Mouse (Mus musculus) testis, adult 2 months (tissue): Measurements from ENCODE around the gene Srarp.

Source experiments
- CTCF ChIP-seq: fragments of 200-500 bp; IDR thresholded peaks from 2 replicates; pipeline ENCODE4 v1.5.1; 2012; ENCODE audit warnings: low read depth, mild to moderate bottlenecking, inconsistent platforms, low read length, moderate library complexity; ENCODE audit not compliant: control insufficient read depth, insufficient read depth, insufficient replicate concordance
- POLR2A ChIP-seq: fragments of 200-500 bp; IDR thresholded peaks from 2 replicates; pipeline ENCODE4 v1.6.1; 2012; ENCODE audit warnings: low read depth, mild to moderate bottlenecking, inconsistent platforms, low read length, moderate library complexity; ENCODE audit not compliant: control insufficient read depth

DNA sequence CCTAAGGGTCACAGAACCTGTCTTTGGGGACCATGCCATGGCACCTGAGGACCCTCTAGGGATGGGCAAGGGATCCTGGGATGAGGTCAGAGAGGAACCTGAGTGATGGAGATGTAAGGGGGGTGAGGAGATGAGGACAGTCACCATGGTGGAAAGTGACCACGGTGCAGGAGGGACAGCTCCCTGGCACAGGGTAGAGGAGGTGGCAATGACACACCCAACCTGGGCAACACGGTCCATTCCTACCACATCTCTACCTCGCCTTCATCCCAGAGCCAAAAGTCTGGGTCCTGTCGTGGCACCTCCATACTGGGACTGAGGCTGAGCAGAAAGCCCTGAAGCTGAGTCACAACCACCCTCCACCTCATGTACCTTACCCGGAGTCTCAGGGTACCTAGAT lies 13.1 kb downstream of the Srarp start:
- TF ChIP-seq POLR2A: no peak
- no peak for TF ChIP-seq CTCF
